Mouse (Mus musculus) small intestine, adult 2 months (tissue): Measurements from ENCODE around the gene Galnt14.

Source experiments
- CTCF ChIP-seq: fragments of 200-500 bp; IDR thresholded peaks from 2 replicates; pipeline ENCODE4 v1.5.1; 2012; ENCODE audit warnings: low read depth, mild to moderate bottlenecking, control low read depth, inconsistent platforms, low read length, moderate library complexity, mixed read lengths; ENCODE audit not compliant: insufficient replicate concordance, insufficient read length; ENCODE audit errors: extremely low read depth
- POLR2A ChIP-seq: fragments of 200-500 bp; IDR thresholded peaks from 2 replicates; pipeline ENCODE4 v1.6.1; 2012; ENCODE audit warnings: low read depth, mild to moderate bottlenecking, control low read depth, inconsistent platforms, low read length, moderate library complexity

DNA sequence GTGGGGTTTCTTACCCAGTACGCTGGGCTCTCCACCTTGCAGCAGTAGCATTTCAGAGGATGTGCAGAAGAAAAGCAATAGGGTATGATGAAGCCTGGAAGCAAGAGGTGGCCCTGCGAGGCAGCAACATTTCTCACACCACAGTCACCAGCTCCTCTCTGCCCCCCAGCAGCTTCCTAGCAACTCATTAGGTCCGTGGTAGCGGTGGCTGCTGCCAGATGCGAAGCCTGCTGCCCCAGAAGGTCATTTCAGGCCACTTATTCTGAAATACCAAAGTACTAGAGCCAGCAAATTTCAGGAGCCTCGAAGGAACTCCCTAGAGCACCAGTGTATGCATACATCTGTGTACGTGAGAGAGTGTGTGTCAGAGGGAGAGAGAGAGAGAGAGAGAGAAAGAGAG is 9.2 kb downstream of the Galnt14 start:
- TF ChIP-seq CTCF (no peak), POLR2A (no peak)
